Mouse (Mus musculus) intestine, embryonic 15.5 days (tissue): ENCODE results near the gene Akap1. TPM values are rescaled to one million over a fixed set of nuclear protein-coding genes. Genes with fewer than 3 reads are reported as not detected.

Experiments used
- ATAC-seq: fragments of 200-750 bp; cut with Nextera tagmentation; 2 replicates; pipeline ENCODE4 v1.8.0; 2017; ENCODE audit warnings: moderate TSS enrichment, moderate library complexity
- H3K27ac ChIP-seq: fragments of 300-500 bp; sonication (generic); 2 replicates; pipeline ENCODE4 v1.5.1; 2015; ENCODE audit warnings: mild to moderate bottlenecking, inconsistent platforms
- H3K27me3 ChIP-seq: fragments of 300-500 bp; sonication (generic); replicated peaks from 2 replicates; pipeline ENCODE4 v1.6.1; 2015; ENCODE audit warnings: inconsistent platforms
- H3K36me3 ChIP-seq: fragments of 300-500 bp; sonication (generic); 2 replicates; pipeline ENCODE4 v1.6.1; 2015; ENCODE audit warnings: inconsistent platforms
- H3K4me1 ChIP-seq: fragments of 300-500 bp; sonication (generic); replicated peaks from 2 replicates; pipeline ENCODE4 v1.6.1; 2015; ENCODE audit warnings: inconsistent platforms
- H3K4me2 ChIP-seq: fragments of 300-500 bp; sonication (generic); replicated peaks from 2 replicates; pipeline ENCODE4 v1.6.1; 2015; ENCODE audit warnings: mild to moderate bottlenecking, inconsistent platforms
- H3K4me3 ChIP-seq: fragments of 300-500 bp; sonication (generic); replicated peaks from 2 replicates; pipeline ENCODE4 v1.5.1; 2015; ENCODE audit warnings: inconsistent platforms
- H3K9ac ChIP-seq: fragments of 300-500 bp; sonication (generic); 2 replicates; pipeline ENCODE4 v1.6.1; 2015; ENCODE audit warnings: inconsistent platforms
- H3K9me3 ChIP-seq: fragments of 300-500 bp; sonication (generic); 2 replicates; pipeline ENCODE4 v1.6.1; 2016; ENCODE audit warnings: inconsistent platforms
- WGBS: fragments of 180-500 bp; shearing (Covaris S2); methylation state at CpG from one replicate; pipeline ENCODE4 v1.1.7; 2015; 5-methylcytosine and 5-hydroxymethylcytosine counted together
- polyA plus RNA-seq: library from polyadenylated mRNA; unstranded; fragments of >200 nt; fragmentation: Nextera tagmentation; extraction: Ambion mirVana; gene quantifications from 2 replicates; pipeline ENCODE4 v1.2.1, GENCODE M21; 2015

Gene Akap1
- polyA plus RNA-seq, 1 experiment from 2014 or later = 27.8 TPM

- H3K27me3 ChIP-seq = no peaks in the 10 kb centered on the region
- ATAC-seq = no peak
- H3K4me1 ChIP-seq = no peaks in the 10 kb centered on the region
- no peak overlapping the region for H3K27ac ChIP-seq
- H3K36me3 ChIP-seq = no peaks in the 10 kb centered on the region
- WGBS = 64% methylated on average over 2 of the region's 2 CpGs
- no peak overlapping the region for H3K9ac ChIP-seq
- no peak overlapping the region for H3K4me2 ChIP-seq
- no peaks in the 10 kb centered on the region for H3K9me3 ChIP-seq
- no peak overlapping the region for H3K4me3 ChIP-seq
Observed at GRCm38 (mm10) chr11:88789893-88790292, 74.5 kb downstream of the Akap1 start.

- 70% methylated on average over 7 of the region's 7 CpGs for WGBS
- no peak overlapping the region for H3K27ac ChIP-seq
- no peaks in the 10 kb centered on the region for H3K27me3 ChIP-seq
- H3K4me3 ChIP-seq = no peak overlapping the region
- no peaks in the 10 kb centered on the region for H3K36me3 ChIP-seq
- ATAC-seq = no peak
- no peak overlapping the region for H3K9ac ChIP-seq
- H3K4me1 ChIP-seq = no peaks in the 10 kb centered on the region
- H3K4me2 ChIP-seq = no peak overlapping the region
- no peaks in the 10 kb centered on the region for H3K9me3 ChIP-seq
Observed at GRCm38 (mm10) chr11:88786816-88787215, 77.6 kb downstream of the Akap1 start.

- H3K27ac ChIP-seq = no peak overlapping the region
- no peaks in the 10 kb centered on the region for H3K36me3 ChIP-seq
- peak; percentile 81 for ATAC-seq
- no peaks in the 10 kb centered on the region for H3K4me1 ChIP-seq
- H3K9me3 ChIP-seq = no peaks in the 10 kb centered on the region
- no peaks in the 10 kb centered on the region for H3K27me3 ChIP-seq
- H3K4me2 ChIP-seq = no peak overlapping the region
- H3K4me3 ChIP-seq = no peak overlapping the region
- 66% methylated on average over 4 of the region's 4 CpGs for WGBS
- H3K9ac ChIP-seq = no peak overlapping the region
Observed at GRCm38 (mm10) chr11:88783525-88783924, 80.9 kb downstream of the Akap1 start.

- WGBS = 83% methylated on average over 5 of the region's 5 CpGs
- no peak overlapping the region for H3K27ac ChIP-seq
- no peak for ATAC-seq
- no peak overlapping the region for H3K4me2 ChIP-seq
- no peaks in the 10 kb centered on the region for H3K4me1 ChIP-seq
- H3K9ac ChIP-seq = no peak overlapping the region
- H3K27me3 ChIP-seq = no peaks in the 10 kb centered on the region
- H3K4me3 ChIP-seq = no peak overlapping the region
- no peaks in the 10 kb centered on the region for H3K36me3 ChIP-seq
- no peaks in the 10 kb centered on the region for H3K9me3 ChIP-seq
Observed at GRCm38 (mm10) chr11:88782531-88782930, 81.9 kb downstream of the Akap1 start.

Other genes starting within 250 kb of the Akap1 start
- gene Msi2, start 146.1 kb downstream of the Akap1 start, polyA plus RNA-seq = 10.9 and 11.1 TPM in 2 replicates
- 131 and 142 TPM in 2 replicates for gene Scpep1, start 90.9 kb upstream of the Akap1 start, polyA plus RNA-seq
- gene Elobl, start 102.3 kb upstream of the Akap1 start, polyA plus RNA-seq = not detected in 2 replicates
- 12.4 and 13.9 TPM in 2 replicates for gene Coil, start 105.7 kb upstream of the Akap1 start, polyA plus RNA-seq
- gene Trim25, start 134.8 kb upstream of the Akap1 start, polyA plus RNA-seq = 27.8 and 29.0 TPM in 2 replicates
- gene Dgke, start 202.3 kb upstream of the Akap1 start, polyA plus RNA-seq = 3.2 TPM in 2 replicates
- gene Gm525, start 209.3 kb upstream of the Akap1 start, polyA plus RNA-seq = 1.1 and 1.8 TPM in 2 replicates